Mouse (Mus musculus): ENCODE data around the gene Gemin4. TPM values are rescaled to one million over a fixed set of nuclear protein-coding genes. Genes with fewer than 3 reads are reported as not detected.
"Not testable (repeated sequence)": the region's sequence is repeated elsewhere in the genome, so short reads cannot be mapped to it uniquely, and the experiment has no call there.

Gemin4 gene
- total RNA-seq, 2 experiments from 2014 or later = 4.6 to 8.8 TPM

DNA sequence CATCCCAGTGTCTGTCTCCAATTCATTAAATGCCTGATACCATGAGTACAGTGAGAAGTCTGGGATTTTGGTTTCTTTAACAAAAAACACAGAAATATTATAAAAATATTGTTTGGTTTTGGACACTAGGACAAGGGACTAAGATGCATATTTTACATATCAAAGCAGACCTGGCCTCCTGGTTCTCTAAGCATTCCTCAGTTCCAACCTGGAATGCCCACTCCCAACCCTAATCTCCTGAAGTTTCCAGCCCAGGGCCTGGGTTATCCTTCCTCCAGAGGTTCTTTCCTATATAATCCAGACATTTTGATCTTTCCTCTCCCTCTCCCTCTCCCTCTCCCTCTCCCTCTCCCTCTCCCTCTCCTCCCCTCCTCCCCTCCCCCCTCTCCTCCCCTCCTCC, 7.6 kb upstream of the Gemin4 start:
- intact Hi-C loops (cut with DNase I) = no loop called here
- DNase-seq (ENCODE audit: low spot score in 2 of 2) = no peak

DNA sequence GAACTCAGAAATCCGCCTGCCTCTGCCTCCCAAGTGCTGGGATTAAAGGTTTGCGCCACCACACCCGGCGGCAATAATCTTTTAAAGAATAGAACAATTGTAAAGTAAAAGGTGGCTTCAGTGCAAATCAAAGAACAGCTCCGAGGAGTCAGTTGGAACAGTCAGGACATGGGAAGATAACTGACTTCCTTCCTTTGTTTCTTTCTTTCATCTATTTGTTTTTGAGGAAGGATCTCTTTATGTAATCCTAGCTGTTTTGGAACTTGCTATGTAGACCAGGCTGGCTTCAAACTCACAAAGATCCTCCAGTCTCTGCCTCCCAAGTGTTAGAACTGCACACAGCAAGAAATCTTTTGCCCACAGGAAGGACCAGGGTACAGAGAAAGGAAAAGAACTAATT, 7.2 kb upstream of the Gemin4 start:
- no peak for DNase-seq (ENCODE audit: low spot score in 2 of 2)
- intact Hi-C loops (cut with DNase I) = no loop called here

GRCm38 (mm10) chr11:76216681-76217389, 629 bp downstream of the Gemin4 start:
- DNase-seq (ENCODE audit: low spot score in 2 of 2) = peak in 1 of 2 experiments; percentile 48
- intact Hi-C loops (cut with DNase I) = loop anchor here (1.0 kb wide), 1 partner anchor 38 kb away; the partner anchor contains the start of genes Fam57a and Vps53

DNA sequence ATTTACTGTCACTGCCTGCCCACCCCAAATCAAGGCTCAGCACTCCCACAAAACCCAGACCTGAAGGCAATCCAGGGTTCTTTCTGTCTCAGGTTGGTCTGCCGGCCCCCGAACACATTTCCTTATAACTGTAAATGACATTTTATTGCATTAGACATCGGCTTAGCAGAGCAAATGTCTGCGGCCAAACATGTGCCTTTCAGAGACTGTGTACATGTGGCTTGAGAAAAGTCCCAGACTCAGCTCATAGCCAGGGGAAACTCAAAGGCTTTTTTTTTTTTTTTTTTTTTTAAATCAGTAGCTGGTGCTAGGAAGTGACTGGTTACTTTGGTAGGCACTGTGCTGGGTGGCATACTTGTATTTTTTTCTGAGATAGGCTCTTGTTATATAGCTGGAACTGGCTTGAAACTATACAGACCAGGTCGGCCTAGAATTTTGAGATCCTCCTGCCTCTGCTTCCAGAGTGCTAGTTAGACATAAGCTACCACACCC, 1.4 kb downstream of the Gemin4 start:
- no peak for DNase-seq (ENCODE audit: low spot score in 2 of 2)
- intact Hi-C loops (cut with DNase I) = no loop called here

DNA sequence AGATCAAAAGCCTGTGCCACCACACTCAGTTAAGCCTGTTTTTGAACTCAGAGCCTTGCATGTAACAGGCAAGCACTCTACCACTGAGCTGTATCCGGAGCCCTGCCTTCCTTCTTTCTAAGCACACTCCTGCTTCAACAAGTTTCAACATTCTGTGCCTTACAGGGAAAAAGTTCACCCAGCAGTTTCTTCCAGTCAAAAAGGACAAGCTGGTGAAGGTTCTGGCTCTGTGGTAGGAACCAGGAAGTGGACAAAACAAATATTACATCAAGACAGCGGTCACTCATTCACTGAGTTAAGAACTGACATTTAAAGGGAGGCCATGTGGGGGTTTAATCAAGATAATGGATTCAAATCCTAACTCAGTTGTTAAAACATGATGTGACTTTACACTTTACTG, 2.5 kb downstream of the Gemin4 start:
- DNase-seq (ENCODE audit: low spot score in 2 of 2) = no peak

DNA sequence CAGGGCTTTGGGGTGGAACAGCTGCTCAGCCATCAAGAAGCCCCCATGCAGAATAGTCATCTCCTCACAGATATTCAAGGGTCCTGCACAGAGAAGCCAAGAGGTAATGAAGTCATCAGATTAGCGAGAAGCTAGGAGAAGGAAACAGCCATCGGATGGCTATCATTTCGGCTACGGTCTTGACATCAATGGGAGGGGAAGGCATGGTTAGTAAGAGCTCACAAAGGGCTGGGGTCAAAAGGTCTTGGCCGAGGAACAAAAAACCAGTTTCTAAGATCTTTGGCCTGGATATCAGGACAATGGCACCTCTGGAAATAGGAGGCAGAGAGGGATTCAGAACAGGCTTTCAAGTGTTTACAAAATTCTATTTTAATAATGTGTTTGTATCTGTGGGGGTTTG, 3.6 kb downstream of the Gemin4 start:
- no peak for DNase-seq (ENCODE audit: low spot score in 2 of 2)
- intact Hi-C loops (cut with DNase I) = no loop called here

More for the DNA sequence above, 2.5 kb downstream of the Gemin4 start:
- intact Hi-C loops (cut with DNase I) = no loop called here

DNA sequence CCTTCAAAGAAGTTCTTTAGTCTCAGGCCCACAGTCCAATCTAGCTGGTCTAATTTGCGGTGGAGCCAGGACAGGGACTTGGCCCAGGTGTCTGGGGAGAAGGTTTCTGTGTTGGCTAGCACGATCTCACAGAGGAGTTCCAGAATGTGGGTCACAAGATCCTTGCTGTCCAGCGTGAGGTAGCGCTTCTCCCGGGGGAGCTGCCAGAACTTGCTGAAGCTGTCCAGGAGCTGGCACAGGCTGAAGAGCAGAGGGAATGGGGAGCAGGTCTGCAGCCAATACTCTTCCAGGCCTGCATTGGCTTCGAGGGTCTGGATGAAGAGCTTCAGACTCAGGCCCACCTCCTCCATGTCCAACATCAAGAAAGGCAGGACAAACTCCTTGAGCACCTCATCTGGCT, 5.9 kb downstream of the Gemin4 start:
- DNase-seq (ENCODE audit: low spot score in 2 of 2); intact Hi-C loops (cut with DNase I): not testable (repeated sequence)

- intact Hi-C loops (cut with DNase I) = no loop called here
- peak in 1 of 2 experiments; percentile 32 for DNase-seq (ENCODE audit: low spot score in 2 of 2)
Measured at GRCm38 (mm10) chr11:76210228-76210985, 7.1 kb downstream of the Gemin4 start.

- no peak for DNase-seq (ENCODE audit: low spot score in 2 of 2)
- intact Hi-C loops (cut with DNase I) = no loop called here
Measured at GRCm38 (mm10) chr11:76206793-76207192, 10.7 kb downstream of the Gemin4 start.

DNA sequence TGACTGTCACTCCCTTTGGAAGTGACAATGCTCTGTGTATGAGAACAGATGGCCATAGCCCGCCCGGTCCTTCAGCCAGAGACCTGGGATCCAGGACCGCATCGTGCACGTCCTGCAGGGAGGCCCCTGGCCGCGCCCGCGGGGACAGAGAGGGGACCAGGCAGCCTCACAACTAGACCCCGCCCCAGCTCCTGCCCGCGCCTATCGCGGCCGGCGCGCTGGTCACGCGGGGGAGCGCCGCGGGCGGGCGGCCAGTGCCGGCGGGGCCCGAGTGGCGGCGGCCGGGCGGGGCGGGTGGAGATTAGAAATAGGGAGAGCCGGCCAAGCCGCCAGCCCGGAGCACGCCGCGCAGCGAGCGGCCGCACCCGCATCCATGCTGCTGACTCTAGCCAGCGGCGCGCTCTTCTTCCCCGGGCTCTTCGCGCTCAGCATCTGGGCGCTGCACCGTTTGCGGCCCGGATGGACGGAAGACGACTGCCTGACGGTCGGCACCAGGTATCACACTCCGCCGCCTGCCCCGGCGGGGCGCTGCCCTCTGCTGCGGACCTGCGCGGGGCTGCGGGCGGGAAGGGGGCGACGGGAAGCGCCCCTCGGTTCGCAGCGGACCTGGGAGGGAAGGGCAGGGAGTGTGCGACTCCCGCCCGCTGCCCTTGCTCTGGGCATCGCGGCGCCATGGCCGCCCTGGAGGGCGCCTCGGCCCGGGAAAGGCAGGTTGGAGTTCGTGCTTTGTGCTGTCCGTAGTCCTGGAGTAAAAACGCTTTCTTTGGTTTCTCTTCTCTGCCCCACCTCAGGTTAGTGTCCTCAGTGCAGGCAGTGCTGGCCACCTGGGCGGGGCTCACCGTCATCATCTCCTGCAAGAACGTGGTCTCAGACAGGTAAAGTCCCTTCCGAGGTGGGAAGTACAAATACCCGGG, 15.4 kb downstream of the Gemin4 start:
- intact Hi-C loops (cut with DNase I) = no loop called here
- DNase-seq (ENCODE audit: low spot score in 2 of 2) = peak; percentile 85 to 87

DNA sequence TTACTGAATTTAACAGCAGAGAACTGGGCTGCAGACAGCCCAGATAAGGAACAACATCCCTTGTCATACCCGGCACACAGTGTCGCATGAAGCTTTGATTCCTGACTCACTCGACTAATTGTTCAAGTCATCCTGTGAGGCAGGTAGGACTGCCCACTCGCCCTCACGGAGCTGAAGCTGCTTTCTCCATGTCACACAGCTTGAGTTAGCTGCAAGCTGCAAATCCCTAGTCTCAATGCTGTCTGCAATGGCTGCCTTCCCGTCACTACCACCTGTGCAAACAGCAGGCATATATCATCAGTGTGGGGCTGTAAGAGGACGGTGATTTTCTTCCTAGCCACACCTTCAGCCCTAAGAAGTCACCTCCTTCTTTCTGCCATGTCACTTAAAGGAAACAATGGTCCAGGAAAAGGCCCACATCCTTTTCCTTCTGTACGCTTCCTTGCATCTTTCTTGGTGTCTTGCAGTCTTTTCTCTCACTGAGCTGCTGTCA, 20.4 kb downstream of the Gemin4 start:
- intact Hi-C loops (cut with DNase I) = no loop called here
- no peak for DNase-seq (ENCODE audit: low spot score in 2 of 2)

DNA sequence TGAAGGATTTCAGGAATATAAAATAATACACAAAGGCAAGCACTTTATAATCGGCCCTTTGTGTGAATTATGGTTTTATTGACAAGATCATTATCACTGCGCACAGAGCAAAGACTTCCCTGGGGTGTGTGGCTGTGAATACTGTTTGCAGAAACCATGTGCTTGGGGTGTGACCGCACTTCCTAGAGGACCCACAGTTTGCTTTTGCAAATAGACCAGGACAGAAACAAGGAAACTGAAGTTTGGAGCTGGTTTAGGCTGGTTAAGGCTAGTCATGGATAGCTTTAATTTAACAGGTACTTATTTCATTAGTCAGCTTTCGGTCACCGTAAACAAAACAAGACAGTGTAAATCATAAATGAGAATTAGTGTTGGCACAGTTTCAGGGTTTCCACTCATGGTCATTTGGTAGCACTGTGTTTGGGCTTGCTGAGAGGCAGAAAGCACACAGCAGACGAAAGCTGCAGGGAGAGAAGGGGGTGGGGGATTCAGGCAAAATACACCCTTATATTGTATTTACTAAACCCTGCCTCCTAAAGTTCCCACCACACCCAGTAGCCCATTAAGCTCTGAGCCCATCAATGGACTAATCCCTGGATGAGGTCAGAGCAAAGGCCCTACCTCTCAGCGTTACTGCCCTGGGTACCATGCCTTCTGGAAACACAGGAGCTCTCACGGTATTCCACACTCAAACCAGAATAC, 21.0 kb downstream of the Gemin4 start:
- DNase-seq (ENCODE audit: low spot score in 2 of 2) = no peak
- intact Hi-C loops (cut with DNase I) = no loop called here

- no peak for DNase-seq (ENCODE audit: low spot score in 2 of 2)
- intact Hi-C loops (cut with DNase I) = no loop called here
Measured at GRCm38 (mm10) chr11:76186908-76187307, 30.6 kb downstream of the Gemin4 start.

- intact Hi-C loops (cut with DNase I) = no loop called here
- no peak for DNase-seq (ENCODE audit: low spot score in 2 of 2)
Measured at GRCm38 (mm10) chr11:76183745-76184144, 33.7 kb downstream of the Gemin4 start.

GRCm38 (mm10) chr11:76180146-76180540, 37.3 kb downstream of the Gemin4 start:
- intact Hi-C loops (cut with DNase I) = no loop called here
- no peak for DNase-seq (ENCODE audit: low spot score in 2 of 2)

DNA sequence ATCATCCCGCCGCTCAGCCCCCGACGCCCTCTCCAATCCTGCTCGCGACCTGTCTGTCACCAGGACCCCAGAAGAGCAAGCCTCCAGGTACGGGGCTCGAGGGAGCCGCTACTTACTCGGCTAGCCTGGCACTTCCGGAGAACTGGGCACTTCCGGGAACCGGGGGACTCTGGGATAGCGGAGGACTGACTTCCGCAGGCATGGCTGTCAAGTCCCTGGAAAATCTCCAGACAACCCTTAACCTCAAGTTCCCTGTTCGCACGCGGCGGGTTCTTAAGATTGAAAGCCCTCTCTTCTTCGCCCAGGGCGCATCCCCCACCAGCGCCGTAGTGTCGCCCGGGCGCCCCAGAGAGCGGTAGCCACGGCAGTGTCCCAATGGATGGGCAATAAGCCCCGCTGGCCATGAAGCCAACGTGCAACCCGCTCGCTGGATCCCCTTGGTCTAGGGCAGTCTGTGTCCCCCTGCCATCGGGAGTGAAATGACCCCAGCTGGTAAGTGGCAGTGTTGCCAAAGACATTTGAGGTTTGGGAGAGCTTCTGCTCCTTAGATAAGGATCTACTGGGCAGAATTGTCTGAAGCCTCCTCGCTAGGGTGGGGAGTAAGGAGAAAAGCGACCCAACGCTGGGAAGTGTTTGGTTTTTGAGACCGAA, 37.8 kb downstream of the Gemin4 start, which contains the start of the genes Vps53 and Fam57a:
Gene Vps53 (minus strand): TSS at position 153 of the 651 bp plus-strand sequence.
Gene Fam57a (plus strand): TSS at position 177 of the 651 bp plus-strand sequence.
- intact Hi-C loops (cut with DNase I) = loop anchor here (1.0 to 2.0 kb wide), 2 partner anchors 38 to 63 kb away; partner anchors contain the start of genes Dbil5, Gemin4, Glod4 and Mrm3
- DNase-seq (ENCODE audit: low spot score in 2 of 2) = peak; percentile 90 to 93

GRCm38 (mm10) chr11:76178726-76179494, 38.6 kb downstream of the Gemin4 start:
- DNase-seq (ENCODE audit: low spot score in 2 of 2) = peak; percentile 50 to 71
- intact Hi-C loops (cut with DNase I) = loop anchor here (1.0 to 2.0 kb wide), 2 partner anchors 38 to 64 kb away; partner anchors contain the start of genes Dbil5, Gemin4, Glod4 and Mrm3
